Mouse (Mus musculus): ENCODE measurements at regions not wholly inside any gene's neighbourhood (a gene's known extent, or its start where the extent isn't known, plus 50 kb on each side); places are given as distances from the start of the nearest gene placed in this dataset.
A peak's percentile ranks its signal among the peaks of the same experiment; 100 is the strongest.

DNA sequence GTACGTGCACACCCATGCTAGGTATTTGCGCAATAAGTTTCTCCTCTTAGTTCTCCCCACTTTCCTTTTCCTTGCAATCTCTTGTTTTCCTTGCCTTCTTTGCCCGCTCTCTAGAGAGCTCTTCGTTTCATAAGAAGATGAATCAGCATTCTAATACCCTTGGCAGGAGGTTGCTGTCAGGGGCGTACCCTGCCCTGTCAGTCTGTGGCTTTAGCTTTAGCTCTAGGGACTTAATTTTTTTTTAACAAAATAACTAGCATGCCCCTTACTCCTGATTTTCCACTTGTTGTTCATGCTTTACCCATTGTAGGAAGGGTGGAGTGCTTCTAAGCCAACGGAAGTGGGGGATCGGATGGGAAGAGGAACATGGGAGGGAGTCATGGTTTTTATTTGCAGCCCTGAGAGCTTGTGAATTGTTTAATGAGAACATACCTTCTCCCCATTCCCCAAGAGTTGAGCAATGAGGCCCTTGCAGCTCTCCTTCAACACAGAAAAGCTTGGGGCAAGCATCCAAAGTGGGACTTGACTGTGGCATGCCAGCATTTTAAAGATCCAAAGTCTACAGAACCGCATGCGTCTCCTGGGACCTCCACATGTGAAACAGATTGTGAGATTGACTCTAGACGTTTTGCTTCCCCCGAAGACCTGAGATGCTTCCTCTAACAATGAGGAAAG, 221.0 kb upstream of the Usp24 start:
- no peak for DNase-seq (ENCODE audit: low spot score in 2 of 2)
- intact Hi-C loops (cut with DNase I) = no loop called here

DNA sequence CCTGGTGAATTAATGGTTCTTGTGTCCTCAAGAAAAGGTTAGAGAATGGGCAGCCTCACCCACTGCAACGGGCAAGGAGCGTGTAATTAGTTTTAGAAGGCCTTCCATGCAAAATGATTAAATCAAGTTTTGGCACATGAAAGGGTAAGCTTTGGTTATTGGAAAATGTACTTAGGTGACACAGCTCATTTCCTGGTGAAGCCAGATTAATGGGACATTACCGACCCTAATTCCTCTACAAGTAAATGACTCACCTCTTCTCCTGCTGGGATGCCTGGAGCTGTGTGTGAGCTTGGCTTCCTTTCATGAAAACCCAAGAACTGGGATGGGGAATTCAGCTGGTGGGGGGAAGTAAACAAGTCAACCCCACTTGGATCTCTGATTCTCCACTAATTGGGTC, 219.9 kb upstream of the Usp24 start:
- DNase-seq (ENCODE audit: low spot score in 2 of 2) = no peak
- intact Hi-C loops (cut with DNase I) = no loop called here

DNA sequence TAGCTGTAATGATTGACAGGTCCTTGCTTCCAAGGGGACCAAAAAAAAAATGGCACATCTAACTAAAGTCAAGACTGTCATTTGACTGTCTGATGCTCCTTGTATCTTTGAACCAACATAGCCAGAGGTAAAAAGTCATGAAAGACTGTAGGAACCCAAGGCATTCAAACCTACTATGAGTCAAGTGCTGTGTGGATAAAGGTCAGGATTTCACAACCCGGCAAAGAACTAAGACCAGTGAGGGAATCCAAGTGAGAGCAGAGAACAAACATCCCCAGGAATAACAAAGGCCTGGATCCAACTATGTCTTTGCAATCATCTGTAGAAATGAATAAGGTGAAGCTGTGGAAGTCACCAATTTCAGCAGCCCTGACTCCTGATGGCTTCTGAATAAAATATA, 218.2 kb upstream of the Usp24 start:
- no peak for DNase-seq (ENCODE audit: low spot score in 2 of 2)
- intact Hi-C loops (cut with DNase I) = no loop called here

DNA sequence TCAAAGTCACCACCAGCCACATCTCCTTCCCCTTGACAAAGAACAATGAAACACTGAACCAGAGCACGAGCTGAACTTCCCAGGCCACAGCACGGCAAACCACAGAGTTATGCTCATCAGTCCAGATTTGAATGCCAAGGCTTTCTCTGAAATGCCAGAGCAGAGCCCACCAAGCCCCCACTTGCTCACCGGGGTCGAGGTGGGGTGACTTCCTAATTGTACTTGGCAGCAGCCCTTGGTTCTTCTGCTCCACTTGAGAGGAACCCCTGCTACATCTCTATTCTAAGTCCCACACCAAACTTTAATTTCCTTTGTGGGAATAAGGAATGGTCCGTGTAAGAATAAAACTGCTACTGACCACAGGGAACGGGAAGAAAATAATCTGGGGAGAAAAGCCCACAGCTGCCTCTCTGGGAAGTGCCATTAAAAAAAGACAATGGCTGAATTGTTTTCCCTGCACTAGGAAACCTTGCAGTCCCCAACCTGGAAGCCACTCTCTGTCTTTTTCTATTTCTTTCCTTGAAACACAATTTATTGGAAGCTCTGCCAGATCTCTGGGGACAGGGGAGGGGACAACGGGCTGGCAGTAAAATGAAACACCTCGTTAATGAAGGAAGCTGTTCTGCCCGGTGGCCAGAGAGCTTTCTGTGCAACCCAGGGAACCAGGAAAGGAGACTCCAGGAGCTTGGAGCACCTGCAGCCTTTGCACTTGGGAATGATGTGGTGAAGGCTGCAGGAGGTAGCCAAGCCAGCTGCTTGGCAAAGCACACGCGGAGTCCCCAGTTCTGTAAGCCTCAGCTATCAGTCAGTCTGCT, 215.6 kb upstream of the Usp24 start:
- no peak for DNase-seq (ENCODE audit: low spot score in 2 of 2)
- intact Hi-C loops (cut with DNase I) = no loop called here

DNA sequence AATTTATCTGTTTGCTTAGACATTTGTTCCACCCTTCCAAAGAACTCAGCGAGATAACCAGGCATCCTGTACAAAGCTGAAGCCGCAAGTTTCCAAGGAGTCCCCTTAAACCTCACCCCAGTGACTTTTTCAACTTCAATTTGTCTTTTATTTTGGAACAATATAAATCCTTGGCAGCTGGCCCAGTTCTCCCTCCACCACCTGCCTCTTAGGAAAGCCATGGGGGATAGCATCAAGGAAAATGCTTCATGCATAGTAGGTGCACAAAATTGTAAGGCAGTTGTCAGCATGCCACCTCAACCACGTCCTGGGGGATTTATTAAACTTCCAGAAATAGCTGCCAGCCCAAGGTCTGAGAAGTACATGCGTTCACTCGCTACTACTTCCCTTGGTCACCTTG, 214.1 kb upstream of the Usp24 start:
- intact Hi-C loops (cut with DNase I) = no loop called here
- DNase-seq (ENCODE audit: low spot score in 2 of 2) = no peak

DNA sequence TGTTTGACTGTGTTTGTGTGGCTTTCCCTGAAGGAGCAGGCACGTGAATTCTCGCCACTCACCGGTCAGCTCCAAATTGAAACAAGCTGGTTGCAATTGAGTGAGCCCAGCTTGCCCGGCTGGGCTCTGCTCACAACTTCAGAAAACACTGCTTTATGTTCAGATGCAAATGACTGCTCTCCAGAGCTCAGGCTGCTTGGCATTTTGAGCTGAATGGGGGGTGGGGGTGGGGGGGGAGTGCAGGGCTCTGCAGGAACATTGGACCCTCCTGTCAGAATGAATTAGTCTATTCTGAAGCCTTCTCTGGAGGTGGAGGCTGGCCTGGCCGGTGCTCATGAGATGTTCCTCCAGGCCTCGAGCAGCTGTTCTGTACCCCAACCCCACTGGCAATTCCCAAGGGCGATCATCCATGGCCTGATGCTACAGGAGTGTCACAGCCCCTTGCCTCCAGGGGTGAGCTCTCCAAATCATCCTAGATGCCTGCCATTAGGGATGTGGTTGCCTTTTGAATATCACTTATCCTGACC, 213.5 kb upstream of the Usp24 start:
- DNase-seq (ENCODE audit: low spot score in 2 of 2) = peak in 1 of 2 experiments; percentile 6
- intact Hi-C loops (cut with DNase I) = no loop called here

DNA sequence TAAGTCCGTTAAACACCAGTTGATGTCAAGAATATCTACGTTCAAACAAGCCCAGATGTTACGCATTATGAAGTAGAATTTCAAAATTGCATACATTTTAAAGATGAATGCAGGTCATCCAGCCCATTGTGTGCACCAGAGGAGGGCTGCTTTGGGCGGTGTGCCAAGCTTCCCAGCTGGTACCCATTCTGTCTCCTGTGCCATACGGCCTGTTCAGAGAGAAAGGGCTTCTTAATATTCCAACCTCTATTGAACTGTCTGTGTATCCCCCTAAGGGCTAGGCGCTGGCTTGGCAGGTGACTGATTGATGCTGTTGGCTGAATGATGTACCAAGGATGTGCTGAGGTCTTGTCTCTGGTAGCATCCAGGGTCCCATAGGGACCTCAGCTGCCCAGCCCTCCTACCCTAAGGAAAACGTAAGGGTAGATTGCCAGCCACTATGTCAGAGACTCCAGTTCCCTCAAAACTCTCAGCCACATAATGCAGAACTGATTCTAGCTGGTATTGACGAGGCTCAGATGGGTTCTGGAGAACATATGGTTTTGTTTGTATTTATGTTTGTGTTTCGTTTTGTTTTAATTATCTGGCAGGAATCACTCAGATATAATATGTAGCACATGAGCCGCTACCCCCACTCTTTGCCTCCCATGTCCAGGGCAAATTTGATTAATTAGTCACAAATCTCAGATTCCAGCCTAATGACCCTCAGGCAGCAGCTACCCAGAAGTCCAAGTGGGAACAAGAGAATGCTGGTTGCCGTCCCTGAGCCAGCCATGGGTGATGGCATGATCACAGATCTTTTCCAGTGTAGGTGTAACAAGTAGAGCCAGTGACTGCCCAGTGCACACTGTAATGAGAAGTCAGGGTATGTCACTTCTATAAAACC, 212.0 kb upstream of the Usp24 start:
- intact Hi-C loops (cut with DNase I) = no loop called here
- DNase-seq (ENCODE audit: low spot score in 2 of 2) = no peak

DNA sequence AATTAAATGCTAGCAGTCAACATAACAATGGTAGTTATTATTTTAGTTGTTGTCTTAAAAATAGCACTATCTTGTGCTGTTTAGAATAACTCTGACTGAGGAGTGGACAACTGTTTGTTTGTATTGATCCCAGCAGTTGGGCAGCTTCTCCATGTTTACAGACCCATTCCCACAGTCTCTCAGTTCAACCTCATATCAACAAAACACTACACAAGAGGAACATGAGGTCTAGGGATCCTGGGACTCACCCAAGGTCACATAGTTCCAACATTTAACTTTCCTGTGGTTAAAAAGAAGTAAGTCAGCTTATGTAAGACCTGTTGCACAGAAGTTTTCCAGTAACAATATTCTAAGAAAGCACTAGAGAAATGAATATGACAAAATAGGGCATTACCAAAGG, 203.0 kb upstream of the Usp24 start:
- intact Hi-C loops (cut with DNase I) = no loop called here
- DNase-seq (ENCODE audit: low spot score in 2 of 2) = no peak

DNA sequence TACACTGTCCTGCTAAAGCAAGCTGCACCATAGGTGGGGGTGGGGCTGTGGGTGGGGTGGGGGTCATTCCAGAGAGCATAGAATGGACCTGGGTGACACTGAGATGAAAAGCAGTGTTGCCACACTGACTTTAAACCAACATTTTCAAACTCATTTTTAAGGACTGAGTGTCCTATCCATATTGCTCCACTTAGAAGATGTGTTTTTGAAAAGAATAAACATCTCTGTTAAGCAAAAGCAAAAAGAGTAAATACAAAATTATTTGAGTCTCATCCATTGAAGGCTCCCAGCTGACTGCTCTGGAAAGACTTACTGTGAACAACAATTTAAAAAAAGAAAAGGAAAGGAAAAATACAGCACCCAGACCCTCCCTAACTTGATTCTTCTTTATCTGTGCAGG, 202.3 kb upstream of the Usp24 start:
- no peak for DNase-seq (ENCODE audit: low spot score in 2 of 2)
- intact Hi-C loops (cut with DNase I) = no loop called here

DNA sequence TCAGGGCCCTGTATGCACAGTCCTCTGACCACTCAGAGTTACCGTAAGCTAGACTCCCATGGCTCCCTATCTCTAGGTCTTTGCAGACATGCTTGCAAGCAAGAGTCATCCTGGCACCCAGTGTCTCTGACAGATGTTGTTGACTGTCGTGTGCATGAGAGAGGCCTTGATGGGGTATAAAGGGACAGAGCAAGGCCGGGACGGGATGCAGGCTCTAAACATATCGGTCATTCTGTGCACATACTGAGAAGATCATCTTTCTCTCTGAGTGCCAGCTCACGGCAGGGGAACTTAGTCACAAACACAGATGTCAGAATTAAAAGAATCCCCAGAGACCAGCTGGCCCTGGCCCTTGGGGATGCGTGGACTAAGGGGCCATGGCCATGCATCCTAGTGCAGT, 199.4 kb upstream of the Usp24 start:
- no peak for DNase-seq (ENCODE audit: low spot score in 2 of 2)
- intact Hi-C loops (cut with DNase I) = no loop called here

DNA sequence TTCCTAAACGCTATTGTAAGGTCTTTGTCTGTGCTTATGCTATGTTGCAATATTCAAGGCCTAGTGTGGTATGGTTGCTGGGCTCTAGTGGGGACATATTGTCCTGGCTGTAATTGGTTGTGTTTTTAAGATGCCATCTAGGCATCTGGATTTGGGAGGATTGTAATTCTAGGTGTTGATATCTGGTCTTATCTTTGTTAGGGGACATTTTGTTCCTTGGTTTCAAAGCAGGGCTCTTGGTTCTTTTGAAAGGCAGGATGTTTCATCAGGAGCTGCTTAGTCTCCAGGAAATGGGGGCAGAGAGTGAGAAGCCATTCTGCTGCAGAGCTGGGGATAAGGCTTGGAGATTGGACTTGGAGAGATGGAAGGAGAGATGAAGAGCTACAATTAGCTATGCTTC, 194.7 kb upstream of the Usp24 start:
- intact Hi-C loops (cut with DNase I) = no loop called here
- DNase-seq (ENCODE audit: low spot score in 2 of 2) = no peak

DNA sequence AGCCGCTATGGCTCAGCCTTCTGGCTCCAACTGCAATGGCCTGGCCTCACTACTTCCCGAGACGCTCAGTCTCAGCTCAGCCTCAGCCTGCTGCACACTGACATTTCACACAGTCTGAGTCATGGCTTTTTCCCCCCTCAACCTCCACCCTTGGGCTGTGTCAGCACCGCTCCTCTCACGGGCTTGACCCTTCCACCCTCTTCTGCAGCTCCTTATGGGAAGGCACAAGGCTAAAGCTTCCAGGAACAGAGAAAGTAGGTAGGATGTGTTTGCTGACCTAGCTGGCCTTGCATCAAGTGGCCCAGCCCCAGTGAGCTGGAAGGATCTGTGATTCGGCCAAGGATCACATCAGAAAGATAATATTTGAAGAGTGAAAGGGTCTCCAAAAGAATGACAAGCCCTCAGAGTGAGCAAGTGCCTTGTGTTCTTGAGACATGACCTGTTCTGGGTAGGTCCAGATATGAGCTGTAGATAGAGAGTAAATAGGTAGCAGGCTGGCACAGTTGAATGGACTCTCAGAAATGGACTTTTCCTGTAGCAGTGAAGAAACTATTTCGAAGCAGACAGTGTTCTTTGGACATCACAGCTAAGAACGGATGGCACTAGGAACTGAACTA, 192.9 kb upstream of the Usp24 start:
- intact Hi-C loops (cut with DNase I) = no loop called here

DNA sequence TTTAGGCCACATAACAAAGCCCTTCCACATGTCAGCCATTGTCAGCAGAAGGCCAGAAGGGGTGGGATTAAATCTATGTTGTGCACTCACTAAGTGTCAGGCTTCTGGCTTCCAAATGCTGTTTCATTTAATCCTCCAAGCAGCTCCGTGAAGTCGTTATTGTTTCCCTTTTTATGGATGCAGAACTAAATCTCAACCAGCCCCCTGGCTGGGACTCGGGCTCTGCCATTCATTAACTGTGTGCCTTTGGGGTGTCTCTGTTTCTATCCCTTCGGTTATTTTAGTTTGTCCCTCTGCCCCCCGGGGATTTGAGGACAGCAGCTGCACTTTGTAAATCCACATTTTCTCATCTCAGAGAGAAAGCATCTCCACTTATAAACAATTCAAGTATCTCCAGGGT, 188.8 kb upstream of the Usp24 start:
- intact Hi-C loops (cut with DNase I) = no loop called here
- no peak for DNase-seq (ENCODE audit: low spot score in 2 of 2)

More for the DNA sequence above, 192.9 kb upstream of the Usp24 start:
- DNase-seq (ENCODE audit: low spot score in 2 of 2) = no peak

DNA sequence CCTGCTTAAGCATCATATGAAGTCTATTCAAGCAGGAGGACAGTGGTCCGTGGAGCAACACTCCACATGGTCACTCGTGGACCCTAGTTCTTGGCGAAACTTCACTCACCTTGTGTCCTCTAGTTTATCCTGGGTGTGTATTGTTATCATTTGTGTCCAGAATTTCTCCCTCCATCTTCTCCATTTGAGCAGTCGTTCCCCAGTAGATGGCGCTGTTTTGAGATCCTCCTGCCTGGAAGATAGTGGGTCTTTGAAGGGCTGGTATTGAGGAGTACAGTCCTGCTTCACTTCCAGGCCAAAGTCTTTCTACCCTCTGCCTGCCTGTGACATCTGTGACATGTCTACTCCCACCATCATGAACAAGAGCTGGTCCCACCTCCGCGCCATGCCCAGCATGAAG, 188.4 kb upstream of the Usp24 start:
- peak in 1 of 2 experiments; percentile 8 for DNase-seq (ENCODE audit: low spot score in 2 of 2)
- intact Hi-C loops (cut with DNase I) = no loop called here

DNA sequence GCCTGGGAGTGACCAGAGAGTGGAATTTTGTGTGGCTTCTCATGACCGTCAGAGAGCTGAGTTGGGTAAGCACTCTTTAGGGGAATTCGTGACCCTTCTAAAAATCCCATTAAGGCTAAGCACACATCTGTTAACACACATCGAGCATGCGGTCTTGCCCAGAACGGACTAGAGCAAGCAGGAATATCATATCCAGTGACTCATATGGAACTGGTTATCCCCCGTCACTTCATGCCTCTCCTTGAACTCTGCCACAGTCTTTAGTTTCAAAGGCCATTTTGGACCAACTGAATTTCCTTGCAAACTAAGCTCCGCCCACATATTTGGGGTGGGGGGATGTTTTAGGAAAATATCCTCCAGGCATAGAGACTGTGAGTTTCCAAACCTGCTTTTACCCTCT, 186.7 kb upstream of the Usp24 start:
- DNase-seq (ENCODE audit: low spot score in 2 of 2) = no peak
- intact Hi-C loops (cut with DNase I) = no loop called here

DNA sequence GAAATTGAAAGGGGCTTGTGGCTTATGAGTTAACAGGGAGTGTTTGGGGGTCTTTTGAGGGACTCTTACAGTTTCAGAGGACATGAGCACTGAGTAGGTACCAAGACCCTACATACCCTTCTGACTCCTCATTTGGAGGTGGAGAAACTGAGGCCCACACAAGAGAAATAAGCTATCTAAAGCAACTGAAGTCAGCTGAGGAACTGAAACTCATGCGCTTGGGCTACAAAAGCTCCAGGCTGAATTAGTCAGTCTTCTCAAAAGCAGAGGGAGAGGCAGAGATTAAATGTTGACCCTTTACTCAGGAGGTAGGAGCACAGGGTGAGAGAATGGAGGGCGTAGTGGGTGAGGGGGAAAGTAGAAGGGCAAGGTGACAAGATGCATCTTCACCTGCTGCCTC, 186.2 kb upstream of the Usp24 start:
- DNase-seq (ENCODE audit: low spot score in 2 of 2) = no peak
- intact Hi-C loops (cut with DNase I) = no loop called here

DNA sequence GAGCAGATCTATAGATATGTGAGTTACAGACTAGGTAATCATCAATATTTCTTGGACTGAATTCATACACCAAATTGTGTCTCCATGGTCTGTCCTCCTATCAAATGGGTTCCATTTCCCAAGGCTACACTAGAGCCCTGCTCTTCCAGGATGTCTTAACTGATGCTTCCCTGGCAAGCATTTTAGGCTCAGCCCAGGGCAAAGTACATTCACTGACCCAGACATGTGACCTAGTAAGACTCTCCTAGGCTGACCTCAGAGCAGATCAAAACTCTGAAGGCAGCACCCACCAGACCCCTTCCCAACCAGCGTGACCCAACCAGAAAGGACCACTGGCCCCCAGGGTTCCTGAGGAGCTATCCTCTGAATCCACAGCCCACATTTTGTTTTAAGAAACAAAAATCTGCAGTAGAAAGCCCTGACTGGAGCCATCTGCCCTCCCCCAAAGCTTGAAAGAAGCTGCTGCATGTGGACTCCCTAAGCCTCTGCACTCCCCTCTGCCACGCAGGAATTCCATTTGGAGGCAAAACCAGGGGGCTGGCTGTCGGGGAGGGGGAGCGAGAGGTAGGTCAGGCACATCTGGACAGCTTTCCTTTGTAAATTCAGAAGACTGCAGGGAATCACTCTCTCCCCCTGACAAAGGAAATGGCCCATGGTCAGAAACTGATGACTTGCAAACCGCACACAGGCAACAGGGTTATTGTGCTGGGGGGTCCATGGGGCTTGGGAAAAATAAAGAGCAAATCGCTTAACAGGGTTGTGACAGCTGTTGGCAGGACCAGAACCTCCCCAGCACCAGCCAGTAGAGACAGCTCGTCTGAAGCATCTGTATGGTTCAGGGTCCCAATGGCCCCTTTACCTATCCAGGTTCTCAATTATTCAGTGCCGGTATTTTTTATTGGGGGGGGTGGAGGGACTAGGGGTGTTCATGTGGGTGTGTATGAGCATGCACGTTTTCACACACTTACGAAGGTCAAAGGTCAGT, 182.0 kb upstream of the Usp24 start:
- intact Hi-C loops (cut with DNase I) = no loop called here
- no peak for DNase-seq (ENCODE audit: low spot score in 2 of 2)

DNA sequence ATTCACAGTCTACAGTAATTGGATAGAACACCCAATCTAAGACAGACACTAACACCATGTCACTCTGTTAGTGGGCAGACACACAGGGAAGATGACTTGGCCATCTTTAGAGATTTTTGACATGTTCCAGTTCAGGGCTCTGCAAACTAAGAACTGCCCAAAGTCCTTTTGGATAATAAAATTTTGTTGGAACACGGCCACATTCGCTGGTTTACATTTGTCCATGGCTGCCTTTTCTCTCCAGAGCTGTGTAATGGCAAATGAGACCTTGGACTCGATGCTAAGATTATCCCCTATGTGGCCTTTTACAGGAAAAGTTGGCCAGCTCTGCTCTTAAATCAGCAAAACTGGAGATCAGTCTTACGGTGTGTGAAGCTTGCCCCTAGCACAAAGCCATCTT, 173.3 kb upstream of the Usp24 start:
- no peak for DNase-seq (ENCODE audit: low spot score in 2 of 2)
- intact Hi-C loops (cut with DNase I) = no loop called here
